Mouse (Mus musculus) cerebellum, adult 9-10 months (tissue): ENCODE data around the gene Gm7876.
"Not testable (repeated sequence)": the region's sequence is repeated elsewhere in the genome, so short reads cannot be mapped to it uniquely, and the experiment has no call there.

Experiments
- DNase-seq: peaks from one replicate; pipeline ENCODE4 v3.0.0; 2022

Gene Gm7876

DNA sequence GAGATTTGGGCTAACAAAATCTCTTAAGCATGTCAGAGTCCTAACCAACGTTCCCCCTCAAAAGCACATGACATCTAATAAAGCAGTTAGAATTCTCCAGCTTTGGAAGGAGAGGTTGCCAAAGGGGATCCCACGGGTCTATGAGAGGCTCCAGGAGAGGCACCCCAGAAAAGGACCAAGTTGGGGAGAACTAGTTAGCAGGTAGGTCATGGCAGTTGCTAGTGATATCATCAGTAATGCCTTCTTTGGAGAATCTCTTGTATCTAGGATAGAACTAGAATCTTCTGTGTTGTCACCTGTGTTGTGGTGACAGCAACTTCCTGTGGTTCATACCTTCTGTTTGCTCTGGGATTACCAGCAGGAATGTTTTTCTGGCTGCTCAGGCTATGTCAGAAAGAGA, at the start of gene Gm7876:
TSS of gene Gm7876 (plus strand) at position 301 of the 400 bp plus-strand sequence.
- DNase-seq = not testable (repeated sequence)

- not testable (repeated sequence) for DNase-seq
Measured at GRCm38 (mm10) chr14:4663892-4664291, 45.1 kb upstream of the Gm7876 start, which contains the start of gene Gm3239. Gene Gm3239, plus strand, starts transcription at chr14:4664192.

DNA sequence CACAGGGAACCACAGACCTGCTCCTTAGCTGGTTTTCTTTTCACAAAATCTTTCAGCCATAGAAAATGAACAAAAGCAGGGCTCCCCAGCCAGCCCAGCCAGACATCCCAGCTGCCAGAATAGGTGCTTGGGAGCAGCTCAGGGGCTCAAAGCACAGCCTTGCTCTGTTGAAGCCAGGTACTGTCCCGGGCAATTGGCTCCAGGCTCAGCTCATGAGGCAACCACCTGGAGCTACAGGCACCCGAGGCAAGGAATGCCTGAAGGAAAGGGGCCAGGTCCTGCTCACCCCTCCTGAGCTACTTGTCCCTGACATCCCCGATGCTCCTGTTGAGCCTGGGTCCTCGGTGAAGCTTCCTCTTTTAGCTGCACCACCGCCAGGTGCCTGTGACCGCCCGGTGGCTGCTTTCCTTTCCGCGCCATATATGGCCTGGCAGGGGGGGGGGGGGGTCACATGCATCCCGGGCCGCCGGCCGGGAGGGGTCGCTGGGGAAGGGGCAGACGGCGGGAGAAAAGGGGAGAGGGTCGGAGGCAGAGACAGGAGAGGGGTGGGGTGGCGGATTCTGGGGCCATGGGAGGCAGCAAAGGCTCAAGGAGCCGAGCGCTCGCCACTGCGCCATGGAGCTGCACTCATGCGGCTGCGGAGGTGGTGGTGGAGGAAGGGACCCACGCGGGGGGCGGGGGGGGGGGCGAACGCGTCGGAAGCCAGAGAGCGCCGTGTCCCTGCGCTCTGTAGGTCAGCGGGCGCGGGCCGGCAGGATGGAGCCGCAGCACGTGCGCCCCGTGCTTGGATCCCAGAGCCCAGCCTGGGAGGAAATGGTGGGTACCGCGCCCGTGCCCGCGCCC, 17.2 kb downstream of the Gm7876 start, which contains the start of gene Gm3252:
TSS of gene Gm3252 (plus strand) at position 738 of the 843 bp plus-strand sequence.
- not testable (repeated sequence) for DNase-seq
